ENCODE assay signal across 10 mouse cellular contexts in the genomic region with DNA sequence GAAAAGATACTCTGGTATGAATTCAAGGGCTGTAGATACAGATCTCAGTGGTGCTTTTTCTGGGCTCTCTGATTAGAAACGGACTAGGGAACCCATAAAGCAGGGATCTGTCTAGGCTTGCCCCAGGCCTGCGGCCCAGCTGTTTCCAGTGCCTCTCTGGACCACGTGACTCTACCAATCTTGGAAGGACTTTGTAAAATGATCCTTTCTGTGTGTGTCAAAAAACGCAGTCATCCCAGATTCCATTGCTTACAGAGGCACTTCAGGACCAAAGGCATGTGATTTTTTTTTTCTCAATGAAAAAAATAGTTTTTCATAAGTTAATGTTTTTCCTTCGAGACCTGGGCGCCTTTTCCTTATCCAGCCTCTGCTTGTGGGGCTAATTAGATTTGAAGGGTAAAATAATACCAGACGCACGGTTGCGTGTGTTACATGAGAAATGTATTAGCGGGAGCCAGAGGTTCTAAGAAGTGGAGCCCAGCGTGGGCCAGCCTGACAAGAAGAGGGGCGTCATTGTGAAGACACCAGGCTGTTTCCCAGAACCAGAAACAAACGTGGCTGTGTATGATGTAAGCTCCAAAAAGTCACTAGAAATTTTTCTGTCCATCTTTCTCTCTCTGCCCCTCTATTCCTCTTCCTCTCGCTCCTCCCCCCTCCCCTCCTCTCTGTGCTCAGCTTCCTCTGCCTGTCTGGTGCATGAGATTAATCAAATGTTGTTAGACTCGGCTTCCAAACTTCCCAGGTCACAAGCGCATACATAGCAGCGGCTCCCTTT. TPM values are rescaled to one million over a fixed set of nuclear protein-coding genes. Genes with fewer than 3 reads are reported as not detected.
DNase-seq lines count a peak whose midpoint lies in the region; ATAC-seq lines count a peak whose summit lies in the region.
"Had no signal": no experiment of that assay in that cellular context is flagged by ENCODE, and none has a peak within 500 bp of the region (broad histone marks: within the 10 kb centered on the region; RNA-seq: fewer than 3 reads in every experiment).

No protein-coding gene starts in this region.

- DNase-seq in kidney, adult 18-20 months: no peak
- peak; percentile 16 for DNase-seq in embryo, embryonic 9.5 days (ENCODE audit: extremely low spot score)
- peak; percentile 39 for DNase-seq in hindbrain, embryonic 11.5 days (ENCODE audit: low spot score)
- peak; percentile 24 to 56 for DNase-seq in lung, postnatal 4 days
- no peak for DNase-seq in frontal cortex, adult 2 months (ENCODE audit: extremely low spot score in 1 of 2, low spot score in 1 of 2)
- no peak for DNase-seq in layer of hippocampus, postnatal 36 days
- DNase-seq in cerebellum, postnatal 10 days: no peak
- DNase-seq: liver, embryonic 13.5 days had no signal

- 37% methylated on average over 17 of the region's 17 CpGs for WGBS in kidney, embryonic 14.5 days
- WGBS in hindbrain, embryonic 11.5 days: 49% methylated on average over 17 of the region's 17 CpGs

- no peak; the same call in 1 of the 2 replicates for ATAC-seq in kidney, embryonic 14.5 days (ENCODE audit: low FRiP score, low TSS enrichment)
- ATAC-seq in hindbrain, embryonic 11.5 days (ENCODE audit: low FRiP score): no peak

- H3K4me3 ChIP-seq in kidney, embryonic 14.5 days (ENCODE audit: low read length): no peak overlapping the region
- no peak overlapping the region for H3K4me3 ChIP-seq in hindbrain, embryonic 11.5 days (ENCODE audit: low read depth, low read length)
- H3K4me3 ChIP-seq: liver, embryonic 13.5 days; neural tube, embryonic 13.5 days had no signal

- H3K4me2 ChIP-seq in kidney, embryonic 14.5 days (replicated peaks; ENCODE audit: low read depth, low read length): no peak overlapping the region; the same call in 1 of the 2 replicates
- no peak overlapping the region for H3K4me2 ChIP-seq in hindbrain, embryonic 11.5 days (replicated peaks; ENCODE audit: low read depth, low read length)
- H3K4me2 ChIP-seq: liver, embryonic 13.5 days; neural tube, embryonic 13.5 days had no signal

- no peaks in the 10 kb centered on the region for H3K36me3 ChIP-seq in kidney, embryonic 14.5 days (ENCODE audit: control insufficient read depth, insufficient read depth, low read length)
- H3K36me3 ChIP-seq in hindbrain, embryonic 11.5 days (ENCODE audit: control insufficient read depth, insufficient read depth, low read length): no peaks in the 10 kb centered on the region
- H3K36me3 ChIP-seq: liver, embryonic 13.5 days; neural tube, embryonic 13.5 days had no signal

- peak overlapping the region; percentile 53; the same call in 1 of the 2 replicates for H3K27ac ChIP-seq in kidney, embryonic 14.5 days (ENCODE audit: low read depth, low read length)
- peak overlapping the region; percentile 36; the same call in 1 of the 2 replicates for H3K27ac ChIP-seq in hindbrain, embryonic 11.5 days (ENCODE audit: low read depth, low read length)
- H3K27ac ChIP-seq: liver, embryonic 13.5 days; neural tube, embryonic 13.5 days had no signal

- H3K27me3 ChIP-seq in kidney, embryonic 14.5 days (ENCODE audit: control insufficient read depth, insufficient read depth, low read length): no peaks in the 10 kb centered on the region
- H3K27me3 ChIP-seq in hindbrain, embryonic 11.5 days (ENCODE audit: control insufficient read depth, insufficient read depth, low read length): no peaks in the 10 kb centered on the region
- H3K27me3 ChIP-seq: liver, embryonic 13.5 days; neural tube, embryonic 13.5 days had no signal

- H3K9me3 ChIP-seq in kidney, embryonic 14.5 days (ENCODE audit: control insufficient read depth, low read length): no peaks in the 10 kb centered on the region
- no peaks in the 10 kb centered on the region for H3K9me3 ChIP-seq in hindbrain, embryonic 11.5 days (ENCODE audit: control insufficient read depth, low read length)
- H3K9me3 ChIP-seq: liver, embryonic 13.5 days; neural tube, embryonic 13.5 days had no signal

- H3K9ac ChIP-seq in kidney, embryonic 14.5 days (ENCODE audit: low read depth, low read length): no peak overlapping the region
- no peak overlapping the region for H3K9ac ChIP-seq in hindbrain, embryonic 11.5 days (ENCODE audit: low read depth, low read length)
- H3K9ac ChIP-seq: liver, embryonic 13.5 days; neural tube, embryonic 13.5 days had no signal

- 0 out of 2 replicates have a peak, but pooled peaks cover 13% of the 10 kb centered on the region for H3K4me1 ChIP-seq in kidney, embryonic 14.5 days (ENCODE audit: control insufficient read depth, insufficient read depth, low read length)
- H3K4me1 ChIP-seq in hindbrain, embryonic 11.5 days (replicated peaks; ENCODE audit: control insufficient read depth, insufficient read depth, low read length): 0 out of 2 replicates have a peak, but pooled peaks cover 2% of the 10 kb centered on the region
- H3K4me1 ChIP-seq: liver, embryonic 13.5 days had no signal

RNA-seq across cellular contexts. Expression of a gene that starts 43.5 kb away (rescaled TPM):
- polyA plus RNA-seq in kidney, embryonic 14.5 days (2014; fragmentation: Nextera tagmentation; extraction: Ambion mirVana): 5.7 and 18.7 TPM in 2 replicates
- polyA plus RNA-seq in hindbrain, embryonic 11.5 days (2014; fragmentation: Nextera tagmentation; extraction: Ambion mirVana): 23.9 and 24.7 TPM in 2 replicates
- 6.1 and 7.9 TPM in 2 replicates for polyA plus RNA-seq in frontal cortex, adult 2 months (2012; rRNA removed)
- total RNA-seq in layer of hippocampus, postnatal 36 days (2021): 10 to 100 TPM; 18.3 to 23.7 TPM

Comparison
In these comparisons a context has a peak if more than half of its experiments do, and no peak if none do; other contexts are left out.
1. DNase-seq: peak in embryo, embryonic 9.5 days (single experiment), hindbrain, embryonic 11.5 days (single experiment) and lung, postnatal 4 days (2 of 2); none in kidney, adult 18-20 months (single experiment), frontal cortex, adult 2 months (0 of 2), layer of hippocampus, postnatal 36 days (0 of 2) and cerebellum, postnatal 10 days (0 of 2).